Mouse (Mus musculus) lung, embryonic 15.5 days (tissue): ENCODE measurements at regions not wholly inside any gene's neighbourhood (a gene's known extent, or its start where the extent isn't known, plus 50 kb on each side); places are given as distances from the start of the nearest gene placed in this dataset.

ENCODE experiments used
- ATAC-seq: fragments of 200-750 bp; cut with Nextera tagmentation; 2 replicates; pipeline ENCODE4 v1.8.0; 2017; ENCODE audit warnings: moderate number of reproducible peaks, borderline replicate concordance; ENCODE audit not compliant: low FRiP score, low TSS enrichment; ENCODE audit errors: extremely low read depth
- H3K27ac ChIP-seq: fragments of 300-500 bp; sonication (generic); 2 replicates; pipeline ENCODE4 v1.5.1; 2015; ENCODE audit warnings: moderate library complexity, mild to moderate bottlenecking, inconsistent platforms
- H3K27me3 ChIP-seq: fragments of 300-500 bp; sonication (generic); 2 replicates; pipeline ENCODE4 v1.6.1; 2015; ENCODE audit warnings: inconsistent platforms
- H3K36me3 ChIP-seq: fragments of 300-500 bp; sonication (generic); 2 replicates; pipeline ENCODE4 v1.6.1; 2015; ENCODE audit warnings: inconsistent platforms
- H3K4me1 ChIP-seq: fragments of 300-500 bp; sonication (generic); 2 replicates; pipeline ENCODE4 v1.6.1; 2015; ENCODE audit warnings: inconsistent platforms
- H3K4me2 ChIP-seq: fragments of 300-500 bp; sonication (generic); 2 replicates; pipeline ENCODE4 v1.6.1; 2015; ENCODE audit warnings: inconsistent platforms, mild to moderate bottlenecking, moderate library complexity
- H3K4me3 ChIP-seq: fragments of 300-500 bp; sonication (generic); 2 replicates; pipeline ENCODE4 v1.5.1; 2015; ENCODE audit warnings: mild to moderate bottlenecking, inconsistent platforms
- H3K9ac ChIP-seq: fragments of 300-500 bp; sonication (generic); 2 replicates; pipeline ENCODE4 v1.6.1; 2015; ENCODE audit warnings: inconsistent platforms
- H3K9me3 ChIP-seq: fragments of 300-500 bp; sonication (generic); 2 replicates; pipeline ENCODE4 v1.6.1; 2016; ENCODE audit warnings: inconsistent platforms
- WGBS: fragments of 180-500 bp; shearing (Covaris S2); methylation state at CpG from one replicate; pipeline ENCODE4 v1.1.7; 2015; 5-methylcytosine and 5-hydroxymethylcytosine counted together

DNA sequence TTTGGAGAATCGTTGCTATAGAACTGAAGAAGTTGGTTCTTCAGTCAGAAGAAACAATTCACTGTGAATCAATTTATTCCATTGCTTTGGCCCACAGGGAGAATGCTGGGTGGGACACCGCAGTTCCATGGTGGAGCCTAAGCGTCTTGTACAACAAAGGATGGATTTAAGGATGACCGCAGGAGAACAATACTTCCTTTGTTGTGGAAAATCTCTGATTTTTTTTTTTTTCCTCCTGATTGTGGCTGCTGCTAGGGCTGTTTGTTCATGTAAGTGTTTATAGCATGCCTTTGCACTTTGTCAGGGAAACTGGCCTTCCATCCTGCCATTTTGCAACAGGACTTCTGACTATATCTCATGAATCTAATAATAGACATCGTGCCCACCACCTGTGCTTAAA lies 188.3 kb upstream of the Prdm1 start:
- no peak overlapping the region for H3K27ac ChIP-seq
- no peaks in the 10 kb centered on the region for H3K4me1 ChIP-seq
- H3K4me3 ChIP-seq, result no peak overlapping the region
- H3K36me3 ChIP-seq, result no peaks in the 10 kb centered on the region
- no peak overlapping the region for H3K9ac ChIP-seq
- no peaks in the 10 kb centered on the region for H3K27me3 ChIP-seq
- no peak for ATAC-seq
- no peaks in the 10 kb centered on the region for H3K9me3 ChIP-seq
- H3K4me2 ChIP-seq, result no peak overlapping the region
- 92% methylated on average over 5 of the region's 5 CpGs for WGBS

DNA sequence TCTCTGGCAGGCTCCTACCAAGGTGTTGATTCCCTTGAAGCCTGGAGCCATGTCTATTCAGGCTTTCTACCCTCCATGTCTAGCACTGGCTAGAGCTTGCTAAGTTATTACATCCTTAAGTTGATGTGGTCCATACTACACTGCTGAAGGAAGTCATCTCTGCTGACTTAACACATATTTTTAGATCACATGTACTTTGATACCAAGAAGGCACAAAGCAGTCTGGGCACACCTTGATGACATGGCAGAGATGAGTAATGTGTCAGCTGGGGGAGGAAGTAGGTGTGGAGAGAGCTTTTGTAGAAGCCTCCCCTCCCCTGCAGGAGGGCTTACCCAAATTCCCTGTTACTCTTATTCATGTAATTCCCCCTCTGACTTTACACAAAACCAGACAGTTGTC lies 187.6 kb upstream of the Prdm1 start:
- H3K4me1 ChIP-seq, result no peaks in the 10 kb centered on the region
- no peak overlapping the region for H3K9ac ChIP-seq
- H3K36me3 ChIP-seq, result no peaks in the 10 kb centered on the region
- no peaks in the 10 kb centered on the region for H3K27me3 ChIP-seq
- no peak for ATAC-seq
- no peak overlapping the region for H3K4me3 ChIP-seq
- H3K27ac ChIP-seq, result no peak overlapping the region
- H3K9me3 ChIP-seq, result no peaks in the 10 kb centered on the region
- H3K4me2 ChIP-seq, result no peak overlapping the region

DNA sequence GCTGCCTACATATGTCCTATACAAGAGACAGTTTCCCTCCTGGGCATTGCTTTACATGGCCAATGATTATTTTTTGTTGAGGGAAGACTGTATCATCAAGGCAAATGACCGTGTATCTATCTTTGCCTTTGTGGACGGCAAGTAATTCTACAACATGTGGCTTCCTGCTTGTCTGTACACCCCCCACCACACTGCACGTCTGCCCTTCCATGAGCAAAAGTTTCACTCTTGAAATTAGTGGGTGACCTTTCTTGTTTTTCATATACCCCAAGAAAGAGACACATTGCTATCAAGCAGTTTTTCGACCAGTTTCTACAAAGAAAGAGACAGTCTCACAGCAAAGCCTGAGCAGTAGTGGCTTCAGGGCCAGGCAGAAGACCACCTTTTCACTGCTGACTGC lies 180.5 kb upstream of the Prdm1 start:
- H3K4me1 ChIP-seq, result no peaks in the 10 kb centered on the region
- no peaks in the 10 kb centered on the region for H3K36me3 ChIP-seq
- H3K4me2 ChIP-seq, result no peak overlapping the region
- H3K9ac ChIP-seq, result no peak overlapping the region
- H3K27ac ChIP-seq, result no peak overlapping the region
- 83% methylated on average over 4 of the region's 4 CpGs for WGBS
- no peaks in the 10 kb centered on the region for H3K9me3 ChIP-seq
- ATAC-seq, result no peak
- H3K27me3 ChIP-seq, result no peaks in the 10 kb centered on the region
- no peak overlapping the region for H3K4me3 ChIP-seq

DNA sequence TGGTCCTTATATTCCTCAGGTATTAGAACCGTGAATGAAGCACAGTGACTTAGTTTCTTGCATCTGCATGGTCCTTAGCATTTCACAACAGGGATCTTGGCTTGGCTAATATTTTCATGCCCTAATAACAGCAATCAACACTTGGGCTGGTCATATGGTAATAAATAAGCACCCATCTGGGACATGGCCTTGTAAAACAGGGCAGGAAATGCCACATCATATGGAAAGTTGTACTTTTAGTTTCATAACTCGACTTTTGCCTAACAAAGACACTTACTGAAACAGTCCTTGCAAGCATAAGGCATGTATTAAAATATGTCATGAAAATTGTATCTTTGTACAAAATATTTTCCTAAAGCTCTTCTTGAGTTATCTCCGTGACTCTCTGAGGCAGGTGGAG lies 175.8 kb upstream of the Prdm1 start:
- WGBS, result 85% methylated on average over 3 of the region's 3 CpGs
- ATAC-seq, result no peak
- no peaks in the 10 kb centered on the region for H3K36me3 ChIP-seq

DNA sequence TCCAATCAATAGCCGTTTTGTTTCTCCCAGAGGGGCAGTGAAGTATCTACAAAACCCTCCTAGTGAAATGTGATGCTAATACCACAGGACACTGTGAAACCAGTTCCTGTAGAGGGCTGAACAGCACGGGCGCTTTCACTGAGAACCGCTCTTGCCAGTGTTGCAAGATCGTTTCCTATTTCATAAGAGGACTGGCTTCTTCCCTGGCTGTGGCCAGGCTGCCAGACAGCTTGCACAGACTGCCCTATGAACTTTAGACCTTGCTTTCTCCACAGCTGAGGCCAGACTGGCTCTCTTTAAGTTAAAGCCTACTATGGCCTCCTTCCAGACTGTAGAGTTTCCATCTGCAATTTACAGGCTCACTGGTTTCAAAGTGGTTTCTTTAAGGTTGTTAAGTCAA lies 173.8 kb upstream of the Prdm1 start:
- 52% methylated on average over 5 of the region's 5 CpGs for WGBS
- Histone ChIP-seq H3K27me3 (no peaks in the 10 kb centered on the region), H3K9ac (no peak overlapping the region), H3K4me1 (no peaks in the 10 kb centered on the region), H3K9me3 (no peaks in the 10 kb centered on the region), H3K36me3 (no peaks in the 10 kb centered on the region), H3K4me2 (no peak overlapping the region), H3K27ac (no peak overlapping the region), H3K4me3 (no peak overlapping the region)
- ATAC-seq, result peak; percentile 75

More for the DNA sequence above, 175.8 kb upstream of the Prdm1 start:
- H3K9ac ChIP-seq, result no peak overlapping the region
- no peaks in the 10 kb centered on the region for H3K4me1 ChIP-seq
- H3K27ac ChIP-seq, result no peak overlapping the region
- no peaks in the 10 kb centered on the region for H3K27me3 ChIP-seq
- H3K4me3 ChIP-seq, result no peak overlapping the region
- H3K4me2 ChIP-seq, result no peak overlapping the region
- no peaks in the 10 kb centered on the region for H3K9me3 ChIP-seq

DNA sequence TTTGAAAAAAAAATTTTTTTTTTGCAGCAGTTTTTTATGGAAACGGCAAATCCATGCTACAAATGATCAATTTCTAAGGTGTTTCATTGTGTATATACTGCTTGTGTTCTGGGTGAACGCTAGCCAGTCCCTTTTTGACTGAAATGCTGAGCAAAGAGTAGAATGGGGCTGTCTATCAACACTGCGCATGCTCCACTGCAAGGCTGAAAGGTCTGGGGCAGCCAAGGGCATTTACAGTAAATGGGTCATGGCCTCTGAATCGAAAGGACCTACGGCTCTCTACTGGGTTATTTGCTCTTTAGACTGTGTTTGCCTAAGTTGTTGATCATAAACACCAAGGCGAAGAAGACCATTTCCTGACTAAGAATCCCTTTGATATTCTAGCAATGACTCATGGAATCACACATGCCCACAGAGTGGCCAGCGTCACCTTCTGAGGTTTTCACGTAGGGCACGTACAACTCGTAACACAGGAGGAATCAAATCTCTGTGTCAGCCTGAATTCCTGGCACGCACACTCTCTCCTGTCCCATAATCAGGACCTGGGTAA lies 171.8 kb upstream of the Prdm1 start:
- no peak for ATAC-seq
- Histone ChIP-seq H3K4me3 (no peak overlapping the region), H3K9ac (no peak overlapping the region), H3K4me1 (no peaks in the 10 kb centered on the region), H3K4me2 (no peak overlapping the region), H3K27ac (no peak overlapping the region), H3K36me3 (no peaks in the 10 kb centered on the region), H3K9me3 (no peaks in the 10 kb centered on the region), H3K27me3 (no peaks in the 10 kb centered on the region)
- 77% methylated on average over 11 of the region's 11 CpGs for WGBS

DNA sequence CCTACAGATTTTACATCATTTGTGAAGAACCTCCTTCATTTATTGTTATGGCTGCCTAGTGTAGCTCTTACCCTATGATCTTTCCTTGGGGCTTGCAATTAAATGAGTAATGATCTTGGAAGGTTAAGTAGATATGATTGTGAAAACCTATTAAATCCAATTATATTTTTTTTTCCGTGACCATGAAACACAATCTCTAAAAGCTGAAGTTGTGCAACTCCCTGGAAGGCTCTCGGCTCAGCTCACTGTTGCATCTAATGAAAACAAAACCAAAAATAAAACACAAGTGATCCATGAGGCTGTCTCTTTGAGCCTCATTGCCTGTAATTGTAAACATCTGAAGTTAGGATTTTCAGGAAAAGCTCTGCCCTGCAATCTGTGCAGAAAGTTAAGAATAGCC lies 169.7 kb upstream of the Prdm1 start:
- Histone ChIP-seq H3K4me3 (no peak overlapping the region), H3K27ac (no peak overlapping the region), H3K36me3 (no peaks in the 10 kb centered on the region), H3K4me2 (no peak overlapping the region), H3K9me3 (no peaks in the 10 kb centered on the region), H3K9ac (no peak overlapping the region), H3K27me3 (no peaks in the 10 kb centered on the region), H3K4me1 (no peaks in the 10 kb centered on the region)
- ATAC-seq, result no peak
- 49% methylated on average over 2 of the region's 2 CpGs for WGBS

DNA sequence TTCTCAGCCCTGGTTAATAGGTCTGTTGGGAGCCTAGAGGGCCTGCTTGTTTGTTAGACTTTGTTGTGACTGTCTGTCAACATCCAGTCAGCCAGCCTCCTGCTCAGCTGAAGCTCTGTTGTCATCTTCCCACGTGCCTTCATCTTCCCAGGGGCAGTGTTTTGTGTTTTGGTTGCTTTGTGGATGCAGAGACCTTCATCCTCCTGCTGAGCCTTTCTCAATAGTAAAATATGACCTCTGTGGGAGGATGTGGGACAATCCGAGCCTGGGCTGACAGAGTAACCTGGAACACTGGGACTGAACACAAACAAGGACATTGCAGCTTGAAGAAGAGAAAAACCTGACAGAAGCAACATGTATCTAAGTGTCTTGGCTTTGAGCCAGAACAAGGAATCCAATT lies 168.7 kb upstream of the Prdm1 start:
- Histone ChIP-seq H3K27ac (no peak overlapping the region), H3K9ac (no peak overlapping the region), H3K4me3 (no peak overlapping the region), H3K36me3 (no peaks in the 10 kb centered on the region), H3K4me1 (no peaks in the 10 kb centered on the region), H3K4me2 (no peak overlapping the region), H3K27me3 (no peaks in the 10 kb centered on the region), H3K9me3 (no peaks in the 10 kb centered on the region)
- no peak for ATAC-seq
- WGBS, result 55% methylated on average over 2 of the region's 2 CpGs

DNA sequence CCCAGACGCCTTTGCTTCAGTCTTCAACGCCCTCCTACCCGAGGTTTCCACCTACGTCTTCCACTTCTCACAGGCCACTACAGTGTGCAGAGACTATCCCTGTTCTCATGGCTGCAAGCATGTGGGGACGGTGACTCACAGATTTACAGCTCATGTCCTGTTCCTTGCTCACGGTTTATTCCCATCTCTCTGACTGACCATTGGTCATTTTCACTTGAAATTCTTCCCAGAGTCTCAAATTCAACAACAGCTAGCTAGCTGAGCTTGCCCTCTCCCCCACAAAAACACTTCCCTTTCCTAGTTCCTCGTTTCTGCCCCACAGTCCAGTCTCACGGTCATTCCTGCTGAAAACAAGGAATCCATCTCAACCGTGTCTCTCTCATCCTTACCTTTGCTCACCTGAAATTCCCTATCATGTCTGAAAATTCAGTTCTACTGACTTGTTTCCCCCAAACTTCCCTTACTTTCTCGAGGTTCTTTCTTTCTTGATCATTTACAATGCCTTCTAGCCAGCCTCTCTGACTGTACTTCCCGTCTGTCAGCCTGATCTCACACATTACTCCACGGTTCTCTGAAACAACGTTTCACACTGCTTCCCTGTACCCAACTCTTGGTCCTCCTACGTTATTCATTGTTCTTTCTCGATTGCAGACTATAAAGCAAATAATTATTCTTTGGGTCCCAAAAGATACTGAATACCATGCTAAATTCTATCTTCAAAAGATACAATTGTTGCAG lies 163.5 kb upstream of the Prdm1 start:
- no peaks in the 10 kb centered on the region for H3K27me3 ChIP-seq
- no peaks in the 10 kb centered on the region for H3K36me3 ChIP-seq
- H3K9ac ChIP-seq, result no peak overlapping the region
- H3K9me3 ChIP-seq, result no peaks in the 10 kb centered on the region
- H3K4me3 ChIP-seq, result no peak overlapping the region
- ATAC-seq, result no peak
- no peak overlapping the region for H3K27ac ChIP-seq
- no peaks in the 10 kb centered on the region for H3K4me1 ChIP-seq
- no peak overlapping the region for H3K4me2 ChIP-seq
- WGBS, result 71% methylated on average over 15 of the region's 15 CpGs

DNA sequence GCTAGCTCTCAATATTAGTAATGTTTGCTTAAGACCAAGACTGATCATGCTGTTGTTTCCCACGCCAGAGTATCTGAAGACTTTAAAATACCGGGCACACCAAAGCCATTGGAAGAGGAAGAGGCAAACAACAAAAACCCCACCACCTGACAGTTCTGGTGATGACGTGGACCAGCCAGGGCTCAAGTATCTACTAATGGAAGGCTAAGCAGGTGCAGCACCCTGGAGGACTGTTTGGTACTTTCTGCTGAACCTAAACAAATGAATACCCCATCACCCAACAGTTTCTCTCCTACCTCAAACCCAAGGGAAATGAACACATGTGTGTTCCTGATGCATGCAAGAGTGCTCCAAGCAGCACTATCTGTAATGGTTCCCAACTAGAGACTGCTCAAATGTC lies 160.3 kb upstream of the Prdm1 start:
- WGBS, result 89% methylated on average over 3 of the region's 3 CpGs
- Histone ChIP-seq H3K4me3 (no peak overlapping the region), H3K9me3 (no peaks in the 10 kb centered on the region)

DNA sequence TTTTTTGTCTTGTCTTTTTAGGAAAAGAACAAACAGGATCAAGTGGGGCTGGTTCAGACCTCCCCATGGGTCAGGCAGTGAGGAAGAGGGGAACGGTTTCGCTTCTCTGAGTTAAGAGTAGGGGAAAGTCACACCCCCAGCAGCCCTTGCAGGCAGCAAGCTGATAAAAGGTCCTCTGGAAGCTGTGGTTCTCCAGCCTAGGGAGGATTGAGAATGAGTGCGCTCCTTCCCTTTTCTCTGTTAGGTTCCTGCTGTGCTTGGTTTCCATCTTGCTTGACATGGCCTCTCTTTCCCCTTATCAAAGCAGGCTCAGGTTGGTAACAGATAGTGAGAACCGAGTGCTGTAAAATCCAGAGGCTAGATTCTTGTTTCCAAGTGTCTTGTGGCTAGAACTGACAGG lies 157.8 kb upstream of the Prdm1 start:
- no peak overlapping the region for H3K27ac ChIP-seq
- 69% methylated on average over 4 of the region's 4 CpGs for WGBS
- no peak for ATAC-seq
- no peak overlapping the region for H3K4me3 ChIP-seq
- H3K4me1 ChIP-seq, result no peaks in the 10 kb centered on the region
- H3K27me3 ChIP-seq, result no peaks in the 10 kb centered on the region
- no peak overlapping the region for H3K9ac ChIP-seq
- no peak overlapping the region for H3K4me2 ChIP-seq
- no peaks in the 10 kb centered on the region for H3K9me3 ChIP-seq
- H3K36me3 ChIP-seq, result no peaks in the 10 kb centered on the region

More for the DNA sequence above, 160.3 kb upstream of the Prdm1 start:
- no peaks in the 10 kb centered on the region for H3K4me1 ChIP-seq
- H3K9ac ChIP-seq, result no peak overlapping the region
- H3K27ac ChIP-seq, result no peak overlapping the region
- H3K27me3 ChIP-seq, result no peaks in the 10 kb centered on the region
- no peak for ATAC-seq
- no peaks in the 10 kb centered on the region for H3K36me3 ChIP-seq
- no peak overlapping the region for H3K4me2 ChIP-seq

DNA sequence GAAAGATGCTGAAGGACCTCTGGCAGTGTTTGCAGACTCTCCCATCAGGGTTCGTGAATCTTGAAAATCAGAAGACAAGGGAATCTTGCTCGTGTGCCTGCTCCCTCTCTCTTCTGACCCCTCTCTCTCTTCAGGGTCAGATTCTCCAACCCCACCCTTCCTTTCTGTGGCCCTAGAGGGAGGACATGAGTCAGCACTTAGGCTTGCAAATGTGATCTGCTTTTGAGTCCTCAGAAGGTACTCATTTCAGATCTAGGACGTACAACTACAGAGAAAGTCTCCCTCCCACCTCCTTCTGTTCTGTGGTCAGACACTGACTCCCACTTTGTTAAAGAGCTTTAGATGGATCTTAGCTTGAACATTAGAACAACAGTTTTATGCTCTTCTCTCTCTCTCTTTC lies 156.9 kb upstream of the Prdm1 start:
- no peak overlapping the region for H3K4me3 ChIP-seq
- no peaks in the 10 kb centered on the region for H3K9me3 ChIP-seq
- 47% methylated on average over 3 of the region's 3 CpGs for WGBS
- H3K4me2 ChIP-seq, result no peak overlapping the region
- no peak for ATAC-seq
- H3K27ac ChIP-seq, result no peak overlapping the region
- H3K36me3 ChIP-seq, result no peaks in the 10 kb centered on the region
- no peaks in the 10 kb centered on the region for H3K4me1 ChIP-seq
- no peak overlapping the region for H3K9ac ChIP-seq
- no peaks in the 10 kb centered on the region for H3K27me3 ChIP-seq

DNA sequence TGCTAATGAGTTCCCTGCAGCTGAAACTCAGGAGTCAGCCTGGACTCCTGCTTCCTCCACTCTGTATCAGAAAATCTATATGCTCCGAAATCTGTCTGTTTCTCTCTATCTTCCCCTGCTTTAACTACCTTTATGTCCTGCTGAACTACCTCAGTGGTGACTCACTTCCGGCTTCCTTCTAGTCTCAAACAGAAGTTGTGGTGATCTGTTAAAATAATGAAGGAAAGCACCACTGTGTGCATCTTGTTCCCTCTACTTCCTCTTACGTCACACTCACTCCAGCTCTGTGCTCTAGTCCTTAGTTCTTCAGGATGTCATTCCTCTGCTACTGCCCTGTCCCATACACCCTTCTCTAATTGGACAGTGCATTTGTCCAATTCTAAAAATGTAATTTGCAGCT lies 148.2 kb upstream of the Prdm1 start:
- Histone ChIP-seq H3K27ac (no peak overlapping the region), H3K9me3 (no peaks in the 10 kb centered on the region), H3K4me1 (no peaks in the 10 kb centered on the region), H3K27me3 (no peaks in the 10 kb centered on the region), H3K9ac (no peak overlapping the region), H3K4me3 (no peak overlapping the region), H3K36me3 (no peaks in the 10 kb centered on the region), H3K4me2 (no peak overlapping the region)
- ATAC-seq, result no peak
- WGBS, result 79% methylated on average over 3 of the region's 3 CpGs
